Mouse (Mus musculus): ENCODE results near the gene Tex33. TPM values are rescaled to one million over a fixed set of nuclear protein-coding genes. Genes with fewer than 3 reads are reported as not detected.
"Not testable (repeated sequence)": the region's sequence is repeated elsewhere in the genome, so short reads cannot be mapped to it uniquely, and the experiment has no call there.

Tex33 gene
- total RNA-seq, 2 experiments from 2014 or later, result not detected

DNA sequence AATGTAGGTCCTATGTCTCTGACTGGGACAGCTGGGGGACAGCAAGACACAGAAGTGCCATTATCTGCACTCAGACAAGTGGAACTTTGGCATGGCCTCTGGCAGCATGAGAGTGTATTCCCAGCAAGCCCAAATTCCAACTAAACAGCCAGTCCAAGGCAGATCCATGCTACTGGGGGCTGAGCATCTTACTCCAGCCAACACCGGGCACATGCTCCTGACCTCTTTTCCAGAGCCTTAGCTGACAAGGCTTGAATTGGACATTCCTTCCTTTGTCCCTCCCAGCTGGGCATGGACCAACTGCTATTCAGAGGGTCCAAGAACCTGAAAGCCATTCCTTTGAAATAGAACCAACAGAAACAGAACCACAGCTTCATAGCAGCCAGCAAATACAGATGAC is 26.1 kb downstream of the Tex33 start:
- Histone ChIP-seq H3K4me3 (no peak overlapping the region), H3K27ac (peak overlapping the region; percentile 2; the same call in 1 of the 2 replicates)
- DNase-seq (ENCODE audit: extremely low spot score in 1 of 2, low spot score in 2 of 2), result peak in 1 of 2 experiments; percentile 24
- intact Hi-C loops (cut with DNase I), result loop anchor here (2.0 to 5.0 kb wide), 3 partner anchors 38 to 178 kb away; partner anchors contain the start of genes Mpst and Tst
- TF ChIP-seq CTCF (IDR thresholded peaks at IDR 0.05), result no peak

DNA sequence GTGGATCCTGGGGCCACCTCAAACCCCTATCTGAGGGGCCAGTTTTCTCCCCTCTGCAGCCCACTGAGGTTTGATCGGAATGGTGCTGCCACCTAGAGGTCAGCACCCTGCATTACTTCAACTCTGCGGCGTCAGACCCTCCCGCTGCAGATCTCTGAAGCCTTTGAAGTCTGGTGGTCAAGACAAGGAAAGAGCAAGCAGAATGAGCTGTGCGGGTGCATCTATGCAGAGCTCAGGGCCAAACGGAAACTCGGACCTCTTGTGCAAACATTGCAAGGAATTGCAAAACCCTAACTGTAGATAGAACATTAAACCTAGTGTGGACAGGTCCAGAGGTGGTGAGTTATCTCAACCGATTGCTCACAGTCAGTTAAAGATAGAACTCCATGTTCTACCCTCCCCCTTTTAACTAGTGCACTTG is 26.8 kb downstream of the Tex33 start:
- peak; percentile 30 to 38 for DNase-seq (ENCODE audit: extremely low spot score in 1 of 2, low spot score in 2 of 2)
- Histone ChIP-seq H3K4me3 (no peak overlapping the region), H3K27ac (peak overlapping the region; percentile 2; the same call in 1 of the 2 replicates)
- TF ChIP-seq CTCF (IDR thresholded peaks at IDR 0.05), result peak; percentile 92
- intact Hi-C loops (cut with DNase I), result loop anchor here (2.0 to 5.0 kb wide), 3 partner anchors 38 to 178 kb away; partner anchors contain the start of genes Mpst and Tst

DNA sequence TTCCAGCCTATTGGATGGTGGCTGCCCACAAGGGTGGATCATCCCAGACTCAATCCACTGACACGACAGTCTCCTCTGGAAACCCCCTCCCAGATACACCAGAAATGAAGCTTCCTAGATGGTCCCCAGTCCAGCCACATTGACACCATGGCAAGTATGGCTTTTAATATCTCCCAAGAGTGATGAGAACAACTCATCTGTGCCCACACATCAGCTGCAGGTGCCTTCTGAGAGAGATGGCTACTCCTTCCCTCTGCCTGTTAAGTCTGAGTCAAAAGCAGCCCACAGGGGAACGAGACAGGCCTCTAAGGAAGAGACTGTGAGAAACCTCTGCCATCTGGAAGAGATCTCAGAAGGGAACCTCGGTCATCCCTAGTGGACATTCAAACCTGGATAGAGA is 27.9 kb downstream of the Tex33 start:
- Histone ChIP-seq H3K4me3 (no peak overlapping the region), H3K27ac (peak overlapping the region; percentile 77)
- TF ChIP-seq CTCF (IDR thresholded peaks at IDR 0.05), result no peak
- intact Hi-C loops (cut with DNase I), result loop anchor here (2.0 to 5.0 kb wide), 3 partner anchors 39 to 179 kb away; partner anchors contain the start of genes Mpst and Tst
- DNase-seq (ENCODE audit: extremely low spot score in 1 of 2, low spot score in 2 of 2), result peak in 1 of 2 experiments; percentile 24

DNA sequence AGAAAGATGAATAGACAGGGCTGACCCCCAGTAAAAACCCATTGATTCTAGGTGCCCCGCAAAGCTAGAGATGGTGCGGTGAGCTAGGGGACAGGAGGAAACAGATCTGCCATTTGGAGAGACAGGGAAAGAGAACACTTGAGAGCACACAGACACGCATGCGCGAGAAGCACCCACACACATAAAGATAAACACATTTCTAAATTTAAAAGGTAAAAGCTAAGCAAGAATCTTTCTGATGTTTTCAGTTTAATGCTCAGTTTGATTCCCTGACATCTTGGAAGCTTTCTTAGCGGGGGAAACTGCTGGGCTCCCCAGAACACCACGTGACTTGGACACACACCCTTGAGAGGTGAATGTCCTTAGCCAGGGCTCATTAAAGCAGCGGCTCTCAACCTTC is 28.8 kb downstream of the Tex33 start:
- peak; percentile 26 for DNase-seq (ENCODE audit: extremely low spot score in 1 of 2, low spot score in 2 of 2)
- no peak overlapping the region for H3K4me3 ChIP-seq
- no peak for TF ChIP-seq CTCF (IDR thresholded peaks at IDR 0.05)
- H3K27ac ChIP-seq, result peak overlapping the region; percentile 77
- intact Hi-C loops (cut with DNase I), result loop anchor here (5.0 kb wide), 2 partner anchors 40 to 180 kb away; partner anchors contain the start of genes Mpst and Tst

DNA sequence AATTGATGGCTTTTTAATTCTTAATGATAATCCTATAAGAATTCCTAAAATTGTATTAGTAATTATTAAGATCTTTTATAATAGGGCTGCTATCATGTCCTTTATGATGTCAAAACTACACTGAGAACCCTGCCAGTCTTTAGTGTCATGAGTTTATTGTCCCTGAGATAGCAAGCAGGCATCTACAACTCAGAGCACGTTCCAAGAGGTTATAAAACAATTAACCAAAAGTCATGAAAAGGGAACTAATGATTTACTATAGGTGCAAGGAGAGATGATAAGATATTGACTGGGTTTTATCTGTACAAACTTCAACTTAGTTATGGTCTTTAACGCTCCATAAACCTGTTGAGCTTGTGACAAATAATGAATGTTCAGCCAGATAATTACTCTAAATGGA is 29.8 kb downstream of the Tex33 start:
- intact Hi-C loops (cut with DNase I), result loop anchor here (5.0 kb wide), 2 partner anchors 41 to 181 kb away; partner anchors contain the start of genes Mpst and Tst

DNA sequence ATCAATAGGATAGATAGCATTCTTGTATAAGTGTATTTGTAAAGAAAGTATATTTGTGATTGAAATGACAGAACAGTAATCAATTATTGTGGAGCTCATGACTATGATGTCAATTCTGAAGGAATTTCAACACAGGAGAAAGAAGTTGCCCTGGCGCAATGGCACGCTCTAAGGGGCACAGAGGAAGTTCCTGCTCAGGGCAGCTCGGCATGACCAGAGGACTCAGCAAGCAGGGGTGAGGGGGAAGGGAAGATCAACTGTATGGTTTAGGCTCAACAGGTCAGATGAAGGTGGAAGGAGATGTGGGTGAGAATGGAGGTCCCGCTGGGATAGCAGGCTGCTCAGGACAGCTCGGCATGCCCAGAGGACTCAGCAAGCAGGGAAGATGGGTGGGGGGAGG is 40.2 kb downstream of the Tex33 start:
- intact Hi-C loops (cut with DNase I), result loop anchor here (1.0 kb wide), 1 partner anchor 67 kb away; no protein-coding TSS in a partner anchor
- H3K27ac ChIP-seq, result no peak overlapping the region

More for the DNA sequence above, 29.8 kb downstream of the Tex33 start:
- Histone ChIP-seq H3K4me3 (no peak overlapping the region), H3K27ac (no peak overlapping the region)
- TF ChIP-seq CTCF (IDR thresholded peaks at IDR 0.05), result no peak
- no peak for DNase-seq (ENCODE audit: extremely low spot score in 1 of 2, low spot score in 2 of 2)

DNA sequence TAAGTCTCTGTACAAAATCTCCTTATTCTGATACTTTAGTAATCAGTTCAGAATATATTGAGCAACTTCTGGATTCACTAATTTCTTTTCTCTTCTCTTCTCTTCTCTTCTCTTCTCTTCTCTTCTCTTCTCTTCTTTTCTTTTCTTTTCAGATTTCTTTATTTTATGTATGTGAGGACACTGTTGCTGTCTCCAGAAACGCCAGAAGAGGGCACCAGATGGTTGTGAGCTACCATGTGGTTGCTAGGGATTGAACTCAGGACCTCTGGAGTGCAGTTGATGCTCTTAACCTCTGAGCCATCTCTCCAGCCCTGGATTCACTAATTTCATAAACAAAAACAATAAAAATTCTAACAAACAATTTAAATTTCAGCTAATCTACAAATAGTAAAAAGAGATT is 40.8 kb downstream of the Tex33 start:
- intact Hi-C loops (cut with DNase I), result loop anchor here (1.0 kb wide), 1 partner anchor 67 kb away; no protein-coding TSS in a partner anchor
- H3K27ac ChIP-seq, result no peak overlapping the region
- peak; percentile 44 to 63 for DNase-seq (ENCODE audit: extremely low spot score in 1 of 2, low spot score in 2 of 2)
- peak; percentile 71 for TF ChIP-seq CTCF (IDR thresholded peaks at IDR 0.05)
- H3K4me3 ChIP-seq, result no peak overlapping the region

More for the DNA sequence above, 40.2 kb downstream of the Tex33 start:
- DNase-seq (ENCODE audit: extremely low spot score in 1 of 2, low spot score in 2 of 2), result no peak
- no peak overlapping the region for H3K4me3 ChIP-seq
- no peak for TF ChIP-seq CTCF (IDR thresholded peaks at IDR 0.05)

DNA sequence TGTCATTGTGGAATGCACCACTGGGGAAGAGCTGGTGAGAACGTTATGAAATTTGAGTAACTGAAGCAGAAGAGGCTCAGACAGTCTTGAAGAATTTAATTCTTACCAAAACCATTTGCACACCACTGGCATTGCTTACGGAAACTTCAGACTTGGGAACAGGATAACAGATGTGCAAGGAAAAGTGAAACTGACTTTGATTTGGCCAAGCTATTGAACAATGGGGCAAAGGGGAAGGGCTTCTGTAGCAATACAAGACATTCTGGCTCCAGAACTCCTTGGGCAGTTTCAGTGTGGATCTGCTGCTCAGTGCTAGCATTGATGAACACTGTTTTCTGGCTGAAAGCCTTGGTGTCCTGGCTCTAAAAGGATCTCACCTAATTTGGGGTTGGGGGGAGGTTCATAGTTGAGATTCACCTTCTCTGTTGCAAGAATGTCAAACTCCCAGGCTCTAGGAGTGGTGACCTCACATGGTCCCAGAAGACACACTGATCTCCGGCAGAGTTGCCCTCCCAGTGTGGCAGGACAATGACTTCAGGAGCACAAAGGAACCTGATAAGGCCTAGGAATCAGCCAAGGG is 44.0 kb downstream of the Tex33 start:
- no peak for DNase-seq (ENCODE audit: extremely low spot score in 1 of 2, low spot score in 2 of 2)
- no peak for TF ChIP-seq CTCF (IDR thresholded peaks at IDR 0.05)
- no peak overlapping the region for H3K27ac ChIP-seq
- intact Hi-C loops (cut with DNase I), result no loop called here
- H3K4me3 ChIP-seq, result no peak overlapping the region

DNA sequence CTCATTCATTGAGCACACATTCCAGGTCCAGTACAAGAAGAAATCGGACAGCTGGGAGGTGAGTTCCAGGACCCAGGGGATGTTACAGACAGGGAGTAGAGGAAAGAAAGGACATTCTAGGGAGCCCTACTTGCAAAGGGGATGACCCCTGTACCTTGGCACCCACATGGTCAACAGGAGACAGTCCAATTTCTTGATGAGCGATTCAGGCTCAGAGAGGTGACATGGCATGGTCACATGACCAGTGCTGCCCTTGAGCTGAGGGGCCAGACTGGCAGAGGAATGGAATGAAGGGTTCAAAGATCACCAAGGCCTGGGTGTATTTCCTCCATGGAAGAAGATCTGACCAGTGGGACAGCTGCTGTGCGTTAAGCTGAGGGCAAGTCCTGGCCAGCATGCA is 51.1 kb downstream of the Tex33 start:
- TF ChIP-seq CTCF (IDR thresholded peaks at IDR 0.05), result no peak
- Histone ChIP-seq H3K27ac (no peak overlapping the region), H3K4me3 (no peak overlapping the region)
- DNase-seq (ENCODE audit: extremely low spot score in 1 of 2, low spot score in 2 of 2), result no peak
- intact Hi-C loops (cut with DNase I), result no loop called here

DNA sequence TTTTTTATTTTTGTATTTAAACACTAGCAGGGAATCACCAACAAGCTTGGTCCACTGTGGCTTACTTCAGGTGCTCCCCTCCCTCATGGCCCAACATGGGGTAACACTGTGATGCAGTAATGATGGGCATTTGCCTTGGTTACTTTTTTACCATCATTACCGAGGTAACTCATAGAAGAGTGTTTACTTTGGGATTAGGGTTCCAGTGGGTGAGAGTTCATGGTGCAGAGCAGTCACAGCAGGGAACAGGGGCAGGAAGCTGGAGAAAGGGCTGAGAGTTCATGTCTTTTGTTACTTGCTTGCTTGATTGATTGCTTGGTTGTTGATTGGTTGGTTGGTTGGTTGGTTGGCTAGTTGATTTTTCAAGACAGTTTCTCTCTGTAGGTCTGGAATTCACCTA is 52.0 kb downstream of the Tex33 start:
- intact Hi-C loops (cut with DNase I), result no loop called here
- Histone ChIP-seq H3K27ac (no peak overlapping the region), H3K4me3 (no peak overlapping the region)
- no peak for DNase-seq (ENCODE audit: extremely low spot score in 1 of 2, low spot score in 2 of 2)
- TF ChIP-seq CTCF (IDR thresholded peaks at IDR 0.05), result no peak

DNA sequence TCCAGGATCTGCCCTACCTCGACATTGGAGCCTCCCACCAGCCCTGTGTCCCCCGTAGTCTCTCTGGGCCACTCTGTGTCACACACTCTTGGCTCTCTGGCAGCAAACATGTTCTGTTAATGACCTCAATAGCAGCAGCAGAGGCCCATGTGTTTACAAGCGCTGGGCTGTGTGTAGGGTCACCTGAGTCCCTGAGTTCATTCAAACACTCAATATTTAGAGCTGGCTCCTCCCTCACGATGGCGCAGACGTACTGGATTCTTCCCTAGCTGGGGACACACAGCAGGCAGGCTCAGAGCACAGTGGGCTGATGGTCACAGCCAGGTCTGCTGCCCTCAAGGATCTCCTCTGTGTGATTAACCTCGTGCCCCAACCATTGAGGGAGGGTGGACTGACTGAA is 54.8 kb downstream of the Tex33 start:
- intact Hi-C loops (cut with DNase I), result loop anchor here (1.0 to 2.0 kb wide), 2 partner anchors 83 to 164 kb away; no protein-coding TSS in a partner anchor
- DNase-seq (ENCODE audit: extremely low spot score in 1 of 2, low spot score in 2 of 2); H3K4me3 ChIP-seq; H3K27ac ChIP-seq: not testable (repeated sequence)

DNA sequence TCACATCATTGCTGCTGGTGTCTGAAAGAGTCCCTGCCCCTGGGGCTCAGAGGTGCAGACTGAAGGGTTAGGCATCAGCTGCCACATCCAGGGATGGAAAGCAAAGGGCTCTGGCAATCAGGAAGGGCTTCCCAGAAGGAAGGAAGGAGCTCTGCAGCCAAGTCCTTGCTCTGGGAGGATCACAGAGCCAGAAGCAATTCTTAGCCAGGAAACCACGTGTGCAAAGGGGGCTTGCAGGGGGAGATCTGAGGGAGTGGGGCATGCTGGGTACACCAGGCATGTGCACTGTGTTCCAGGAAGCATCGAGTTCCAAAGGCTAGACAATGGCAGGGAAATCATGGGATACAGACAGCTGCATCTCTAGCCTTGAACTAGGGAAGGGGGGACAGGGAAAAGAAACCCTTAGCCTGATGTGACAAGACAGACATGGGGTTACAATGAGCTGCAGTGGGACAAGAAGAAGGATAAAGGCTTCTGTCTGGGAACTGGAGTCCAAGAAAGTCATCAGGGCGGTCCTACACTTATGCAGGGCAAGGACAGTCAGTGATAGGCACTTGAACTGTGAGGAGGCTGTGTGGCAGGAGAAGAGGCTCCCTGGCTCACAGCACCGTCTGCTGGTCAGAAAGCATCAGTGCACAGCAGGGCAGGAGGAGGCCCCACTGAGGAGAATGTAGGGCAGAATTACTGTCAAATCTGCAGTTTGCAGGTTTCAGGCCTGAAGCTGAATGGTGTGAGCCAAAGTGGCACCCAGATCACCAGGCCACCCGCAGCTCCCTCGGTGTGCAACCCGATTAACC is 55.9 kb downstream of the Tex33 start:
- H3K27ac ChIP-seq, H3K4me3 ChIP-seq: not testable (repeated sequence)
- intact Hi-C loops (cut with DNase I), result loop anchor here (1.0 to 5.0 kb wide), 3 partner anchors 43 to 163 kb away; no protein-coding TSS in a partner anchor
- DNase-seq (ENCODE audit: extremely low spot score in 1 of 2, low spot score in 2 of 2), result peak; percentile 52 to 68
- TF ChIP-seq CTCF (IDR thresholded peaks at IDR 0.05), result peak; percentile 97
